Comparison of ENCODE assay signal across 8 mouse cellular contexts in the genomic region with DNA sequence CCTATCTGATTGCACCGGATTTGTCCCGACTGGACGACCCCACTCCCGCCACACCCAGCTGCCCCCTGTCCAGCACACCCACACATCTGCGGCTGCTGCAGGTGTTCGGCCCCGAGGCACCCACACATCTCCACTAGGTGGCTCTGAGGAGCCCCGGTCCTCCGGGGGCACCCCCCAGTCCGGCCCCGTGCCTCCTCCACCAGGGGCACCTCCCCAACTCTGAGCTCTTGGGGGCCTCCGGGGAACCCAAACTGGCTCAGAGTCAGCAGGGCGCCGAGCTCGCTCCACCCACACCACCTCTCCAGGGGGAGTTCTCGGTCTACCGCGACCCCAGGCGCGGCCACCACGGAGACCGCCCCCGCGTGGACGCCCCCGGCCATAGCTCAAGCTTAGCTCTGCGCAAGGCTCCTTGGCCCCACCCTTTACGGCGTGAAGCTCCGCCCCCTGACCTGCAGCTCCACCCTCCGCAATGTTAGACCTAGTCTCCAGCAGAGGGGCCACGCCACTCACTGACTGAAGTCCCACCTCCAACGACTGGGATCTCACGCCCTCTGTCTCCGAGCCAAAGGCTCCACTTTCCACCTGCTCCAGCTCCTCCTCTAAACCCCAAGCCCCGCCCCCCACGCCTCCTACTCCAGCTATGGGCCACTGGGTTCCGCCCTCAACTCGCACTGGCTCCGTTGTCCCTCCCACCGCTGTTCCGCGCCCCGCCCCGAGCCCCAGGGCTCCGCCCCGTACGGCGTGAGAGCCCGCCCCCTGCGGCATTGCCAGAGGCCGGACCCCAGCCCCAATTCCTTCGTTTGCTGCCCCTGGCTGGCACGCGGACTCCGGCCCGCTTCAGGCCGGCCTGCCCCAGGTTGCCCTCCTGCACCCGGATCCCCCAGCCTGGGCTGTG. TPM values are rescaled to one million over a fixed set of nuclear protein-coding genes. Genes with fewer than 3 reads are reported as not detected.
DNase-seq lines count a peak whose midpoint lies in the region; ATAC-seq and TF ChIP-seq lines count a peak whose summit lies in the region.

No protein-coding gene starts in this region.

- peak overlapping the region; percentile 45 for H3K27ac ChIP-seq in MEL (ENCODE audit: control insufficient read depth, low read depth, low read length)
- peak overlapping the region; percentile 68; the same call in 1 of the 2 replicates for H3K27ac ChIP-seq in cerebellum, adult 2 months (ENCODE audit: insufficient read depth, low read length)
- peak overlapping the region; percentile 87 for H3K27ac ChIP-seq in forebrain, postnatal 0 days (ENCODE audit: low read depth, low read length)
- H3K27ac ChIP-seq in lung, embryonic 15.5 days: peak overlapping the region; percentile 95

- no peak for TF ChIP-seq EP300 in MEL (IDR thresholded peaks at IDR 0.05; ENCODE audit: low read depth in 1 of 2, low read length in 2 of 2)

- peak; percentile 84 for ATAC-seq in forebrain, postnatal 0 days
- ATAC-seq in lung, embryonic 15.5 days (ENCODE audit: borderline replicate concordance, extremely low read depth, low FRiP score, low TSS enrichment): peak; percentile 92

- TF ChIP-seq RAD21 in MEL (IDR thresholded peaks at IDR 0.05; ENCODE audit: low read depth, low read length): no peak

- DNase-seq in MEL (ENCODE audit: low read depth, low spot score): peak; percentile 99
- DNase-seq in cerebellum, adult 2 months: peak; percentile 99
- peak; percentile 98 for DNase-seq in forebrain, postnatal 0 days
- peak; percentile 100 for DNase-seq in heart, postnatal 4 days
- DNase-seq in layer of hippocampus, adult 8-10 months (ENCODE audit: low spot score in 2 of 2): peak; percentile 98 to 99
- DNase-seq in ovary, adult 18-20 months (ENCODE audit: low spot score): peak; percentile 99
- DNase-seq in thymus, postnatal 0 days (ENCODE audit: low spot score): peak; percentile 100

- no peaks in the 10 kb centered on the region for H3K27me3 ChIP-seq in MEL (ENCODE audit: control insufficient read depth in 1 of 2, insufficient read depth in 2 of 2, low read length in 2 of 2)
- no peaks in the 10 kb centered on the region for H3K27me3 ChIP-seq in cerebellum, adult 2 months (ENCODE audit: control insufficient read depth, insufficient read depth, low read length)
- H3K27me3 ChIP-seq in forebrain, postnatal 0 days (ENCODE audit: insufficient read depth, low read length): no peaks in the 10 kb centered on the region
- no peaks in the 10 kb centered on the region for H3K27me3 ChIP-seq in lung, embryonic 15.5 days

- peaks cover 39% of the 10 kb centered on the region for H3K79me2 ChIP-seq in MEL (ENCODE audit: control insufficient read depth, insufficient read depth, low read length, poor library complexity)

- peak overlapping the region; percentile 77 for H3K4me2 ChIP-seq in forebrain, postnatal 0 days (ENCODE audit: low read depth)
- H3K4me2 ChIP-seq in lung, embryonic 15.5 days: peak overlapping the region; percentile 78

- TF ChIP-seq CTCF in MEL (IDR thresholded peaks at IDR 0.05 in 2 of 3, conservative IDR thresholded peaks at IDR 0.05 in 1 of 3; ENCODE audit: control insufficient read depth in 1 of 3, insufficient read depth in 1 of 3, low read depth in 2 of 3, low read length in 3 of 3, poor library complexity in 1 of 3, severe bottlenecking in 1 of 3): peak; percentile 54 to 86 (median 55)
- peak; percentile 59 for TF ChIP-seq CTCF in cerebellum, adult 2 months (IDR thresholded peaks at IDR 0.05; ENCODE audit: borderline replicate concordance, insufficient read depth, low read depth, low read length)
- peak; percentile 77 for TF ChIP-seq CTCF in forebrain, postnatal 0 days (IDR thresholded peaks at IDR 0.05; ENCODE audit: low read depth)

- peak overlapping the region; percentile 74 for H3K9ac ChIP-seq in MEL (ENCODE audit: control insufficient read depth, low read depth, low read length, poor library complexity, severe bottlenecking)
- H3K9ac ChIP-seq in forebrain, postnatal 0 days: peak overlapping the region; percentile 74
- peak overlapping the region; percentile 87 for H3K9ac ChIP-seq in lung, embryonic 15.5 days

- no peaks in the 10 kb centered on the region for H3K9me3 ChIP-seq in MEL (replicated peaks; ENCODE audit: insufficient read depth, low read length)
- H3K9me3 ChIP-seq in forebrain, postnatal 0 days (ENCODE audit: low read length): no peaks in the 10 kb centered on the region
- H3K9me3 ChIP-seq in lung, embryonic 15.5 days: no peaks in the 10 kb centered on the region

- peak overlapping the region; percentile 56 to 60 for H3K4me3 ChIP-seq in MEL (ENCODE audit: control insufficient read depth in 1 of 2, insufficient read depth in 1 of 2, low read depth in 2 of 2, low read length in 2 of 2)
- H3K4me3 ChIP-seq in cerebellum, adult 2 months (replicated peaks; ENCODE audit: insufficient read depth, low read depth, low read length): peak overlapping the region; percentile 59
- H3K4me3 ChIP-seq in forebrain, postnatal 0 days (ENCODE audit: low read depth, low read length): peak overlapping the region; percentile 55
- H3K4me3 ChIP-seq in lung, embryonic 15.5 days: peak overlapping the region; percentile 82

- 1% methylated on average over 59 of the region's 59 CpGs for WGBS in cerebellum, adult 2 months
- WGBS in forebrain, postnatal 0 days: 1% methylated on average over 56 of the region's 59 CpGs
- under 1% methylated on average over 59 of the region's 59 CpGs for WGBS in lung, embryonic 15.5 days

- peak in 1 of 2 experiments; percentile 40; a peak in 2 of 4 replicates for TF ChIP-seq POLR2A in MEL (IDR thresholded peaks at IDR 0.05; ENCODE audit: control insufficient read depth in 1 of 2, insufficient read depth in 1 of 2, low read depth in 1 of 2, low read length in 2 of 2, poor library complexity in 1 of 2)
- no peak for TF ChIP-seq POLR2A in cerebellum, adult 2 months (IDR thresholded peaks at IDR 0.05; ENCODE audit: borderline replicate concordance, insufficient read depth, low read length)

- H3K36me3 ChIP-seq in MEL (ENCODE audit: control insufficient read depth in 1 of 2, insufficient read depth in 2 of 2, low read length in 2 of 2): peaks cover 0 to 23% of the 10 kb centered on the region in 2 experiments; a peak in 2 of 4 replicates
- H3K36me3 ChIP-seq in forebrain, postnatal 0 days (ENCODE audit: insufficient read depth): peaks cover 23% of the 10 kb centered on the region
- H3K36me3 ChIP-seq in lung, embryonic 15.5 days: peaks cover 39% of the 10 kb centered on the region

- H3K4me1 ChIP-seq in MEL (ENCODE audit: control insufficient read depth in 1 of 2, insufficient read depth in 2 of 2, low read length in 2 of 2): peaks cover 0 to 19% of the 10 kb centered on the region in 2 experiments; a peak in 2 of 4 replicates
- H3K4me1 ChIP-seq in cerebellum, adult 2 months (ENCODE audit: control insufficient read depth, insufficient read depth, low read length): peaks cover 8% of the 10 kb centered on the region; the same call in 1 of the 2 replicates
- peaks cover 9% of the 10 kb centered on the region for H3K4me1 ChIP-seq in forebrain, postnatal 0 days (ENCODE audit: insufficient read depth)
- H3K4me1 ChIP-seq in lung, embryonic 15.5 days: peaks cover 41% of the 10 kb centered on the region

RNA-seq across cellular contexts. Expression of a gene that starts 0.6 kb away (rescaled TPM):
- 51.4 and 53.9 TPM in 2 replicates for total RNA-seq in MEL (2012; rRNA removed)
- 100 to 1,000 TPM in 1 of 2 experiments, not detected in 1; 167 TPM for polyA plus RNA-seq in MEL (2012; ENCODE audit: insufficient read depth in 1 of 2, insufficient read length in 2 of 2, low read depth in 1 of 2, low replicate concordance in 2 of 2, missing spikeins in 1 of 2)
- 214 and 257 TPM in 2 replicates for polyA plus RNA-seq in cerebellum, adult 2 months (2012; rRNA removed)
- total RNA-seq in forebrain, postnatal 0 days (2014; rRNA removed): 23.5 and 26.8 TPM in 2 replicates
- polyA plus RNA-seq in forebrain, postnatal 0 days (2015; fragmentation: Nextera tagmentation; extraction: Ambion mirVana): 102 and 106 TPM in 2 replicates
- total RNA-seq in heart, postnatal 4 days (2021): 10 to 100 TPM; 23.5 to 26.6 TPM
- total RNA-seq in layer of hippocampus, adult 8-10 months (2022): 100 to 1,000 TPM in 1 of 4 experiments, 10 to 100 TPM in 3; 63.5 to 104 (median 83.1) TPM
- 121 and 126 TPM in 2 replicates for polyA plus RNA-seq in lung, embryonic 15.5 days (2015; fragmentation: Nextera tagmentation; extraction: Ambion mirVana)
- 90.6 and 99.5 TPM in 2 replicates for polyA plus RNA-seq in thymus, postnatal 0 days (2015; fragmentation: Nextera tagmentation; extraction: Ambion mirVana)

RNA-seq across cellular contexts. Expression of a gene that starts 3.5 kb away (rescaled TPM):
- 12.6 and 13.0 TPM in 2 replicates for total RNA-seq in MEL (2012; rRNA removed)
- 10 to 100 TPM in 1 of 2 experiments, not detected in 1; 30.8 TPM for polyA plus RNA-seq in MEL (2012; ENCODE audit: insufficient read depth in 1 of 2, insufficient read length in 2 of 2, low read depth in 1 of 2, low replicate concordance in 2 of 2, missing spikeins in 1 of 2)
- 53.2 and 57.6 TPM in 2 replicates for polyA plus RNA-seq in cerebellum, adult 2 months (2012; rRNA removed)
- total RNA-seq in forebrain, postnatal 0 days (2014; rRNA removed): 12.8 and 13.1 TPM in 2 replicates
- 7.3 and 10.0 TPM in 2 replicates for polyA plus RNA-seq in forebrain, postnatal 0 days (2015; fragmentation: Nextera tagmentation; extraction: Ambion mirVana)
- total RNA-seq in heart, postnatal 4 days (2021): 10 to 100 TPM; 17.4 to 19.9 TPM
- 10 to 100 TPM; 13.4 to 19.9 (median 18.0) TPM for total RNA-seq in layer of hippocampus, adult 8-10 months (2022)
- 53.5 and 53.9 TPM in 2 replicates for polyA plus RNA-seq in lung, embryonic 15.5 days (2015; fragmentation: Nextera tagmentation; extraction: Ambion mirVana)
- polyA plus RNA-seq in thymus, postnatal 0 days (2015; fragmentation: Nextera tagmentation; extraction: Ambion mirVana): 6.2 and 7.3 TPM in 2 replicates

RNA-seq across cellular contexts. Expression of a gene that starts 5.0 kb away (rescaled TPM):
- 448 and 467 TPM in 2 replicates for total RNA-seq in MEL (2012; rRNA removed)
- 100 to 1,000 TPM in 1 of 2 experiments, not detected in 1; 349 TPM for polyA plus RNA-seq in MEL (2012; ENCODE audit: insufficient read depth in 1 of 2, insufficient read length in 2 of 2, low read depth in 1 of 2, low replicate concordance in 2 of 2, missing spikeins in 1 of 2)
- polyA plus RNA-seq in cerebellum, adult 2 months (2012; rRNA removed): 50.1 and 51.7 TPM in 2 replicates
- total RNA-seq in forebrain, postnatal 0 days (2014; rRNA removed): 226 and 269 TPM in 2 replicates
- 201 and 269 TPM in 2 replicates for polyA plus RNA-seq in forebrain, postnatal 0 days (2015; fragmentation: Nextera tagmentation; extraction: Ambion mirVana)
- total RNA-seq in heart, postnatal 4 days (2021): 100 to 1,000 TPM; 243 to 246 TPM
- total RNA-seq in layer of hippocampus, adult 8-10 months (2022): 10 to 100 TPM; 55.4 to 81.1 (median 63.5) TPM
- polyA plus RNA-seq in lung, embryonic 15.5 days (2015; fragmentation: Nextera tagmentation; extraction: Ambion mirVana): 141 and 160 TPM in 2 replicates
- 421 and 425 TPM in 2 replicates for polyA plus RNA-seq in thymus, postnatal 0 days (2015; fragmentation: Nextera tagmentation; extraction: Ambion mirVana)

RNA-seq across cellular contexts. Expression of a gene that starts 7.7 kb away (rescaled TPM):
- total RNA-seq in MEL (2012; rRNA removed): 11.2 and 11.5 TPM in 2 replicates
- polyA plus RNA-seq in MEL (2012; ENCODE audit: insufficient read depth in 1 of 2, insufficient read length in 2 of 2, low read depth in 1 of 2, low replicate concordance in 2 of 2, missing spikeins in 1 of 2): 10 to 100 TPM in 1 of 2 experiments, not detected in 1; 67.6 TPM
- polyA plus RNA-seq in cerebellum, adult 2 months (2012; rRNA removed): 90.4 and 100.0 TPM in 2 replicates
- total RNA-seq in forebrain, postnatal 0 days (2014; rRNA removed): 24.9 and 28.4 TPM in 2 replicates
- 52.8 and 64.6 TPM in 2 replicates for polyA plus RNA-seq in forebrain, postnatal 0 days (2015; fragmentation: Nextera tagmentation; extraction: Ambion mirVana)
- 100 to 1,000 TPM; 263 to 265 TPM for total RNA-seq in heart, postnatal 4 days (2021)
- total RNA-seq in layer of hippocampus, adult 8-10 months (2022): 10 to 100 TPM; 80.4 to 93.8 (median 90.1) TPM
- 42.9 and 48.7 TPM in 2 replicates for polyA plus RNA-seq in lung, embryonic 15.5 days (2015; fragmentation: Nextera tagmentation; extraction: Ambion mirVana)
- polyA plus RNA-seq in thymus, postnatal 0 days (2015; fragmentation: Nextera tagmentation; extraction: Ambion mirVana): 23.9 and 24.8 TPM in 2 replicates

RNA-seq across cellular contexts. Expression of a gene that starts 12.6 kb away (rescaled TPM):
- 3.2 and 4.2 TPM in 2 replicates for total RNA-seq in MEL (2012; rRNA removed)
- polyA plus RNA-seq in MEL (2012; ENCODE audit: insufficient read depth in 1 of 2, insufficient read length in 2 of 2, low read depth in 1 of 2, low replicate concordance in 2 of 2, missing spikeins in 1 of 2): 10 to 100 TPM in 1 of 2 experiments, not detected in 1; 12.9 TPM
- 63.6 and 66.4 TPM in 2 replicates for polyA plus RNA-seq in cerebellum, adult 2 months (2012; rRNA removed)
- total RNA-seq in forebrain, postnatal 0 days (2014; rRNA removed): 15.1 and 20.2 TPM in 2 replicates
- 20.7 and 24.8 TPM in 2 replicates for polyA plus RNA-seq in forebrain, postnatal 0 days (2015; fragmentation: Nextera tagmentation; extraction: Ambion mirVana)
- 10 to 100 TPM; 48.7 to 49.2 TPM for total RNA-seq in heart, postnatal 4 days (2021)
- total RNA-seq in layer of hippocampus, adult 8-10 months (2022): 10 to 100 TPM; 26.1 to 29.9 (median 29.5) TPM
- 23.5 and 23.9 TPM in 2 replicates for polyA plus RNA-seq in lung, embryonic 15.5 days (2015; fragmentation: Nextera tagmentation; extraction: Ambion mirVana)
- 17.9 and 21.3 TPM in 2 replicates for polyA plus RNA-seq in thymus, postnatal 0 days (2015; fragmentation: Nextera tagmentation; extraction: Ambion mirVana)

Comparison
In these comparisons a context has a peak if more than half of its experiments do, and no peak if none do; other contexts are left out.
1. Peak in every context shown above with its lines: DNase-seq, ATAC-seq, H3K4me3 ChIP-seq and H3K27ac ChIP-seq.
2. H3K27ac ChIP-seq: peak in every context shown above with its lines; median percentile 95 in lung, embryonic 15.5 days; 87 in forebrain, postnatal 0 days; 68 in cerebellum, adult 2 months; 45 in MEL.